In the genomic region with DNA sequence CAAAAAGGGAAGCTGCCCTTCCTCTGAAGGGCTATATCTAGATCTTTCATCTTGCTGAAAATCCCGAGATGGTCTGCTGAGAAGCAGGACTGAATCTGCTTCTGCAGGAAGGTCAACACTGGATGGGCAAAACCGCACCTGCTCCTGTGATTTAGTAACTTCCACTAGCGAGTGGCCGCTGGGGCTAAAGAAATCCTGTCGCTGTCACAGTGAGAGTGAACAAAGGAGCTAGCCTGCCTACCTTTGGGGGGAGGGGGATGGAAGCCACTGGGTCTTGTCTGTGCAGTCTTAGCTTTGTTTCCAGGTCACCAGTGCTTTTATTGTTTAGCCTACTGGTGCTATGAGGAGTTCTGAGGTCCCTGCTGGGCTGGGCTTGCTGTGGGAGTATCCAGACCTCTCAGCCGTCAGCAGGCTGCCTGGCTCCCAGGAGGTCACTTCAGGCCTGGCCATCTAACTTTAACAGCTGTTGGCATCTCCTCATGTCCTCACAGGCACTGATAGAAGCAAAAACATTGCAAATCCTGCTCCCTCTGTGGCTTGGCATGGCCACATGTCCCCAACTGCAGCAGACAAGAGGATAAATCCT, we compare ENCODE assay signal across 9 mouse cellular contexts.
DNase-seq lines count a peak whose midpoint lies in the region; ATAC-seq and TF ChIP-seq lines count a peak whose summit lies in the region.
"Had no signal": no experiment of that assay in that cellular context is flagged by ENCODE, and none has a peak within 500 bp of the region (broad histone marks: within the 10 kb centered on the region; RNA-seq: fewer than 3 reads in every experiment).

No protein-coding gene starts in this region.

- ATAC-seq in lung, embryonic 16.5 days (ENCODE audit: low read depth), result no peak
- ATAC-seq in lung, postnatal 0 days, result no peak
- no peak for ATAC-seq in hindbrain, embryonic 13.5 days (ENCODE audit: low FRiP score)
- ATAC-seq in megakaryocyte progenitor cell, adult 5-6 weeks (replicated peaks; ENCODE audit: poor library complexity), result no peak

- no peak overlapping the region for H3K9ac ChIP-seq in lung, embryonic 16.5 days (ENCODE audit: low read length)
- no peak overlapping the region for H3K9ac ChIP-seq in lung, postnatal 0 days (replicated peaks; ENCODE audit: low read depth)
- peak overlapping the region; percentile 55 for H3K9ac ChIP-seq in hindbrain, embryonic 13.5 days

- no peak overlapping the region for H3K4me2 ChIP-seq in lung, embryonic 16.5 days (ENCODE audit: low read depth, low read length)
- no peak overlapping the region for H3K4me2 ChIP-seq in lung, postnatal 0 days (replicated peaks; ENCODE audit: low read depth, low read length)
- no peak overlapping the region for H3K4me2 ChIP-seq in hindbrain, embryonic 13.5 days

- no peak for TF ChIP-seq CTCF in lung, postnatal 0 days (IDR thresholded peaks at IDR 0.05)

- no peak for DNase-seq in lung, postnatal 0 days (ENCODE audit: low spot score)
- peak; percentile 5 for DNase-seq in forelimb bud, embryonic 11.5 days (ENCODE audit: low read depth, low spot score)
- peak; percentile 68 for DNase-seq in skeletal muscle tissue, adult 2 months (ENCODE audit: low read depth, low spot score)
- DNase-seq in spleen, postnatal 4 days (ENCODE audit: low spot score in 2 of 2), result no peak
- DNase-seq in right cerebral cortex, postnatal 4 days, result no peak

- H3K27ac ChIP-seq in lung, embryonic 16.5 days (ENCODE audit: low read length), result peak overlapping the region; percentile 24; the same call in 1 of the 2 replicates
- no peak overlapping the region for H3K27ac ChIP-seq in lung, postnatal 0 days (ENCODE audit: low read length)
- H3K27ac ChIP-seq in hindbrain, embryonic 13.5 days, result peak overlapping the region; percentile 90

- peaks cover 22% of the 10 kb centered on the region for H3K4me1 ChIP-seq in lung, embryonic 16.5 days (replicated peaks; ENCODE audit: control insufficient read depth, insufficient read depth, low read length)
- 0 out of 2 replicates have a peak, but pooled peaks cover 2% of the 10 kb centered on the region for H3K4me1 ChIP-seq in lung, postnatal 0 days (ENCODE audit: insufficient read depth, low read depth, low read length)
- H3K4me1 ChIP-seq in hindbrain, embryonic 13.5 days (replicated peaks), result peaks cover 66% of the 10 kb centered on the region

- 35% methylated on average over 6 of the region's 6 CpGs for WGBS in lung, embryonic 16.5 days
- WGBS in lung, postnatal 0 days, result 31% methylated on average over 6 of the region's 6 CpGs
- 6% methylated on average over 6 of the region's 6 CpGs for WGBS in hindbrain, embryonic 13.5 days

- H3K9me3 ChIP-seq in lung, embryonic 16.5 days (ENCODE audit: control insufficient read depth, low read length), result no peaks in the 10 kb centered on the region
- no peaks in the 10 kb centered on the region for H3K9me3 ChIP-seq in lung, postnatal 0 days (ENCODE audit: low read length)
- no peaks in the 10 kb centered on the region for H3K9me3 ChIP-seq in hindbrain, embryonic 13.5 days

- H3K36me3 ChIP-seq in lung, embryonic 16.5 days (ENCODE audit: control insufficient read depth, insufficient read depth, low read length), result no peaks in the 10 kb centered on the region
- H3K36me3 ChIP-seq in lung, postnatal 0 days (ENCODE audit: insufficient read depth, low read length), result no peaks in the 10 kb centered on the region
- H3K36me3 ChIP-seq in hindbrain, embryonic 13.5 days, result no peaks in the 10 kb centered on the region
- H3K36me3 ChIP-seq: G1E had no signal

- no peak for TF ChIP-seq EP300 in lung, postnatal 0 days (IDR thresholded peaks at IDR 0.05)

- H3K27me3 ChIP-seq in lung, embryonic 16.5 days (ENCODE audit: control insufficient read depth, insufficient read depth, low read depth, low read length), result no peaks in the 10 kb centered on the region
- H3K27me3 ChIP-seq in lung, postnatal 0 days (replicated peaks; ENCODE audit: insufficient read depth, low read length), result no peaks in the 10 kb centered on the region
- H3K27me3 ChIP-seq in hindbrain, embryonic 13.5 days, result no peaks in the 10 kb centered on the region

- H3K4me3 ChIP-seq in lung, embryonic 16.5 days (ENCODE audit: low read length), result no peak overlapping the region
- H3K4me3 ChIP-seq in lung, postnatal 0 days (ENCODE audit: low read depth, low read length), result no peak overlapping the region
- no peak overlapping the region for H3K4me3 ChIP-seq in hindbrain, embryonic 13.5 days

Comparison
In these comparisons a context has a peak if more than half of its experiments do, and no peak if none do; other contexts are left out.
1. DNase-seq: peak in forelimb bud, embryonic 11.5 days (single experiment) and skeletal muscle tissue, adult 2 months (single experiment); none in lung, postnatal 0 days (single experiment), spleen, postnatal 4 days (0 of 2) and right cerebral cortex, postnatal 4 days (single experiment).